Mouse (Mus musculus) C2C12 (cell line): ENCODE data around the gene Mrm2. TPM values are rescaled to one million over a fixed set of nuclear protein-coding genes. Genes with fewer than 3 reads are reported as not detected.

Experiments used
- H3K27me3 ChIP-seq: one replicate; pipeline ENCODE4 v1.6.1; 2011; ENCODE audit not compliant: control insufficient read depth, insufficient read depth, insufficient read length
- H3K36me3 ChIP-seq: one replicate; pipeline ENCODE4 v1.6.1; 2011; ENCODE audit not compliant: control insufficient read depth, insufficient read depth
- H3K4me3 ChIP-seq: one replicate; pipeline ENCODE4 v1.5.1; 2011; ENCODE audit warnings: mild to moderate bottlenecking, control low read depth; ENCODE audit not compliant: poor library complexity, insufficient read depth, severe bottlenecking
- H3K79me2 ChIP-seq: one replicate; pipeline ENCODE4 v1.6.1; 2011; ENCODE audit not compliant: control insufficient read depth, insufficient read depth
- H3K79me3 ChIP-seq: one replicate; pipeline ENCODE4 v1.6.1; 2011; ENCODE audit warnings: low read depth, control low read depth
- H3ac ChIP-seq: one replicate; pipeline ENCODE3; 2011; ENCODE audit warnings: low read depth; ENCODE audit not compliant: control insufficient read depth, insufficient read length
- CEBPB ChIP-seq: IDR thresholded peaks from one replicate; pipeline ENCODE4 v1.6.1; 2011; ENCODE audit warnings: low read depth, mild to moderate bottlenecking, control low read depth, moderate library complexity
- CTCF ChIP-seq: IDR thresholded peaks from one replicate; pipeline ENCODE4 v1.5.1; 2011; ENCODE audit not compliant: control insufficient read depth, insufficient read depth, insufficient read length
- FOSL1 ChIP-seq: IDR thresholded peaks from one replicate; pipeline ENCODE4 v1.8.0; 2011; ENCODE audit warnings: mild to moderate bottlenecking, low read length; ENCODE audit not compliant: poor library complexity, insufficient read depth, severe bottlenecking
- MAX ChIP-seq: IDR thresholded peaks from one replicate; pipeline ENCODE4 v1.6.1; 2011; ENCODE audit warnings: mild to moderate bottlenecking, control low read depth
- MYOD1 ChIP-seq: IDR thresholded peaks from one replicate; pipeline ENCODE4 v1.6.1; 2011; ENCODE audit warnings: low read depth; ENCODE audit not compliant: control insufficient read depth, insufficient read length
- MYOG ChIP-seq: IDR thresholded peaks from one replicate; pipeline ENCODE4 v1.6.1; 2011; ENCODE audit not compliant: control insufficient read depth, insufficient read length; ENCODE audit errors: extremely low read depth
- USF1 ChIP-seq: IDR thresholded peaks from one replicate; pipeline ENCODE4 v1.6.1; 2011; ENCODE audit warnings: low read depth, mild to moderate bottlenecking, control low read depth, moderate library complexity
- polyA plus RNA-seq: library from polyadenylated mRNA; unstranded; fragments of >200 nt; fragmentation: generic; extraction: Trizol; gene quantifications from one replicate; pipeline ENCODE4 v1.2.1, GENCODE M21; 2012; ENCODE audit warnings: missing spikeins

Gene Mrm2
- polyA plus RNA-seq, 1 experiment, result 11.1 TPM

- no peak overlapping the region for H3ac ChIP-seq
- peaks cover 18% of the 10 kb centered on the region for H3K79me3 ChIP-seq
- H3K4me3 ChIP-seq, result no peak overlapping the region
- H3K79me2 ChIP-seq, result peaks cover 57% of the 10 kb centered on the region
- no peaks in the 10 kb centered on the region for H3K36me3 ChIP-seq
- no peaks in the 10 kb centered on the region for H3K27me3 ChIP-seq
- no peak for TF ChIP-seq CEBPB
- TF ChIP-seq FOSL1, result no peak
- TF ChIP-seq MAX, result no peak
- no peak for TF ChIP-seq MYOG
- TF ChIP-seq USF1, result no peak
- TF ChIP-seq MYOD1, result no peak
Measured at GRCm38 (mm10) chr5:140364415-140364814, 32.7 kb upstream of the Mrm2 start.

DNA sequence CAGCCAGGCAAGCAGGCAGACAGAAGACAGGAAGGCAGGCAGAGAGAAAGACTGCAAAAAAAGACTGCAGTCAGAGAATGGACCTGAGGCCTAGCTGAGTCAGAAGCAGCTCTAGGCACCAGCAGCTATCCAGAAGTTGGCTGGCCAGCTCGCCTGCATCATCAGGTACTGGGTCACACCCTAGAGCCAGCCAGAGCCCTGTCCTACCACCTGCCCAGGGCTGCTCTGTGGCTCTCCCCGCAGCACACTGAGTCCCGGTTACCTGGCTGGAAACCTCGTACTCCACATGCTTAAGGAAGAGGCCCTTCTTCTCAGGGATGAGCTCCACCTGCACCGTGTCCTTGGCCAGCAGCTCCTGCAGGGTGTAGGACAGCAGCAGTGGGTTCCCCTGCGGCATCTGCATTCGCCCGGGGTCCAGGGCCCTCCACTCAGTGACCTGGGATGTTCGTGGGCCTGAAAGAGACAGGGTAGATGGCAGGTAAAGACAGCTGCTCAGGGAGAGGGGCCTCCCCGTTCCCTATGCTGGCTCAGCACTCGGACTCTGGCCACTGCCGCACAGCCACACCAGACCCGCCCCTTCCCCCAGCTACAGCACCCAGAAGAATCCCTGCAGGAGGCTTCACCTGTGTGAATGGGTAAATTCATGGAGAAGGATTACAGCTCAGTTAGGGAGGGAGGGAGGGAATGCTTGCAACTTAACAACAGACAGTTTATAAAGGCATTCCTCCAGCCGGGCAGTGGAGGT lies 28.4 kb upstream of the Mrm2 start:
- TF ChIP-seq MYOG (no peak), CEBPB (no peak), USF1 (no peak), FOSL1 (no peak), CTCF (no peak), MYOD1 (no peak)
- H3ac ChIP-seq, result no peak overlapping the region
- H3K79me3 ChIP-seq, result peaks cover 3% of the 10 kb centered on the region
- H3K4me3 ChIP-seq, result no peak overlapping the region
- no peaks in the 10 kb centered on the region for H3K27me3 ChIP-seq
- H3K79me2 ChIP-seq, result peaks cover 18% of the 10 kb centered on the region
- peaks cover 18% of the 10 kb centered on the region for H3K36me3 ChIP-seq

- Histone ChIP-seq H3K36me3 (peaks cover 38% of the 10 kb centered on the region), H3K79me2 (no peaks in the 10 kb centered on the region), H3K79me3 (no peaks in the 10 kb centered on the region), H3K4me3 (no peak overlapping the region), H3K27me3 (no peaks in the 10 kb centered on the region), H3ac (no peak overlapping the region)
- no peak for TF ChIP-seq MAX
- TF ChIP-seq MYOD1, result no peak
- TF ChIP-seq FOSL1, result no peak
- TF ChIP-seq CEBPB, result no peak
- TF ChIP-seq MYOG, result no peak
- no peak for TF ChIP-seq USF1
- no peak for TF ChIP-seq CTCF
Measured at GRCm38 (mm10) chr5:140357466-140357865, 25.8 kb upstream of the Mrm2 start.

- H3K4me3 ChIP-seq, result no peak overlapping the region
- no peak for TF ChIP-seq CTCF
- TF ChIP-seq USF1, result no peak
- no peak for TF ChIP-seq MYOG
- TF ChIP-seq MAX, result no peak
- no peak for TF ChIP-seq FOSL1
- no peak for TF ChIP-seq MYOD1
- no peak for TF ChIP-seq CEBPB
- H3K36me3 ChIP-seq, result peaks cover 44% of the 10 kb centered on the region
- no peaks in the 10 kb centered on the region for H3K79me3 ChIP-seq
- H3K79me2 ChIP-seq, result no peaks in the 10 kb centered on the region
- H3K27me3 ChIP-seq, result no peaks in the 10 kb centered on the region
- H3ac ChIP-seq, result no peak overlapping the region
Measured at GRCm38 (mm10) chr5:140355934-140356333, 24.2 kb upstream of the Mrm2 start.

DNA sequence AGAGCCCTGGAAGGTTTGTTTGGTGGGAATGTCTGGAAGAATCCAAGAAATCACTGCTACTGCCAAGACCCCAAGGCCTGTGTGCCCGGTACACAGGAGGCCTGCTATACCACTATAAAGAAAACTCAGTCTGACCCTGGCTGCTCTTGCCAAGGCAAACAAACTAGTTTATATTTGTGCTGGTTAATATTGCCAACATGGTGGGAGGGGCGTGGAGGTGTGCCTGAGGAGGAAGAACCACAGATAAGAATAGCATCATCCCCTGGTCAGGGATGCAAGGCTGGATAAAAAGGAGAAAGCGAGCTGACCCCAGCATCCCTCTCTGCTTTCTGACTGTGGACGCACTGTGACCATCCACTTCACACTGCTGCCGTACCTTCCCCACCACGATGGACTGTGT lies 20.7 kb upstream of the Mrm2 start:
- H3K27me3 ChIP-seq, result no peaks in the 10 kb centered on the region
- H3K4me3 ChIP-seq, result no peak overlapping the region
- H3K36me3 ChIP-seq, result peaks cover 39% of the 10 kb centered on the region
- H3K79me3 ChIP-seq, result no peaks in the 10 kb centered on the region
- H3ac ChIP-seq, result no peak overlapping the region
- TF ChIP-seq CTCF (no peak), CEBPB (no peak), MAX (no peak), USF1 (no peak), FOSL1 (no peak), MYOG (no peak), MYOD1 (no peak)
- H3K79me2 ChIP-seq, result no peaks in the 10 kb centered on the region
